Mouse (Mus musculus) embryo, embryonic 9.5 days (tissue): ENCODE measurements around the gene Mrm3.

Experiments
- DNase-seq: peaks from one replicate; pipeline ENCODE4 v3.0.0-alpha.2; 2017; ENCODE audit errors: extremely low spot score

Mrm3 gene

DNA sequence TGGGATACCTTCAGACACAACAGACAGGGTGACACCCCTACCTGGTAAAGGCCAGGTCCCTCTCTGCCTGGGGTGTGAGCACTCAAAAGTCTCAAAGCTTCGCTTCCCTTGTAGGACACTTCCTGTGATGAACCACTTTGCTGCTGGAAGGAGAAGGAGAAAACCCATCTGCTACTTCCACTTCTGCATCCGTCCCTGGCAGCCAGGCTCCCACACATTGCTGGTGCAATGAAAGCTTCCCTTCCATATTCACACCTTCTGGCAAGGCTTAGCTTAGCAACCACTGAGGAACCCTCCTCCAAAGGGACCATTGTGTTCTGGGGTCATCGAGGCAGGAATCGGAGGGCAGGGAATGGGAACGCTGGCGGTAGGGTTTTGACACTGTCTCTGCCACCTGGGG, 45.1 kb downstream of the Mrm3 start:
- DNase-seq, result no peak

- DNase-seq, result peak; percentile 43
These were observed 46.9 kb downstream of the Mrm3 start for GRCm38 (mm10) chr11:76290367-76290766.

- DNase-seq, result no peak
These were observed 48.4 kb downstream of the Mrm3 start for GRCm38 (mm10) chr11:76291960-76292359.

GRCm38 (mm10) chr11:76292398-76292797, 48.9 kb downstream of the Mrm3 start:
- DNase-seq, result no peak

DNA sequence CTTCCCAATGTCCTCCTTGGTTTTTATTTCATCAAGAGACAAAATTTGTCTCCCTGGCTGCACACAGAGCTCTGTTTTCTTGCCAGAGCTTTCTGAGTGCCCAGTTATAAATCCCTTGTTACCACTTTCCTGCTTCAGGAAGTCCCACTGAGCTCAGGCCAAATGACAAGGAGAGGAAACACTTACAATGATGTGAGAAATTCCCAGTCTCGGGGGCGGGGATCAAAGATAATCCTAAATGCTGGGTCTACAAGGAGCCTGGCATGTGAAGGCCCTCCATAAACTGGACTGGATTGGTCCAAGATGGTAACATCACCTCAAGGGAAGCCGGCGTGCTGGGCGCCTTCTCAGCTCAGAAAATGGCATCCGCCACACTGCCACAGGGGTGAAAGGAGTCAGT, 49.3 kb downstream of the Mrm3 start:
- DNase-seq, result no peak

DNA sequence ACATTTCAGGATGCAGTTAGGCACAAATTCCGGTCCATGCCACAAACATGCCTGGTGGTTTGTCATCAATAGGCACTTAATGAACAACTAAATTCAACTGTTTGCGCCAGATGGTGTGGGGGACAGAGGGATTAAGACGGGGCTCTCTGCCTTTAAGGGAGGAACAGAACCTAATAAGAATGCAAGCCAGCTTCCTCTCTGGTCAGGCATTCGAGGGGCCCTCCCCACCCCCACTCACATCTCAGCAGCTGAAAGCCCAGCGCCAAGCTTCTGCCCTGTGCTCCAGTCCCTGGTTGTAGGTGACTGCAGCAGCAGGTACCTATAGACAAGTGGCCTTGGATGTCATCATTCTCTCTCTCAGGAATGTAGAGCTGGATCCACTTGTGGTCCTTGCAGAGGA, 50.6 kb downstream of the Mrm3 start:
- DNase-seq, result no peak

GRCm38 (mm10) chr11:76294836-76295235, 51.3 kb downstream of the Mrm3 start:
- no peak for DNase-seq

DNA sequence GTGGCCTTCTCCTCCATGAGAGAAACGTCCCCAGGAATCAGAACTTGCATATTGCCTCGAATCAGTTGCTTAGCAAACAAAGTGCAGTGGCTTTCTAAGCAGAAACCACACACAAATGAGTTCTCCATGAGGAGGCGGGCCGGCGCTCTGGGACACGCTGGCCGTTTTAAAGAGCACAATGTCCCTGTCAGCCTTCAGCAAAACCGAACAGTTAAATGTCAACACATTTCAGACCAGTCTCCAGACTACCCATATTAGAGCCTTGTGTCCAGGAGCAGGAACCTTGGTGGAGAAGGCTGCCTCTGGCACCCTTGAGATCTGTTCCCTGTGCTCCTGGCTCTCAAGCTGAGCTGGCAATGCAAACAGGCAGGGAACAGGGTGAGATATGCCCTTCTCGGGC, 53.7 kb downstream of the Mrm3 start:
- no peak for DNase-seq

- DNase-seq, result no peak
These were observed 55.0 kb downstream of the Mrm3 start for GRCm38 (mm10) chr11:76298457-76299000.
